Mouse (Mus musculus): ENCODE results near the gene Raf1. TPM values are rescaled to one million over a fixed set of nuclear protein-coding genes. Genes with fewer than 3 reads are reported as not detected.

Gene Raf1
- total and polyA plus RNA-seq, 3 experiments, result 20.9 to 78.1 (median 53.0) TPM

DNA sequence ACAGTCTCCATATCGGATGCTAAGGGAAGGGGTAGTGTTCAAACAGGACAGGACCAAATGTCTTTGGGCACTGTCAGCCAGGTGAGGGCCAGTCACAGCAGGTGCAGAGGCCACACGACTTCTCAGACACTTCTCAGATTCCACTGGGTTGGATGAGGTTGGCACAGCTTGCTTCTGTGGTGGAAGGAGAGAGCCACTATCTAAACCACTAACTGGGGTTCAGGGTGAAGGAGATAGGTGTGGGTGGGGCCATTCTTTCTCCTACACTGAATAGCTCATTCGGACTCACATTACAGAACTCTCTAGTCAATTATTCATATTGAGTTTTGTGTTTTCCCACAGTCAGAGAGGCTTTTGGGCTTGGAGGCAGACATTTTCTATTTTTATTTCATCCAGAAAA, 80.8 kb downstream of the Raf1 start:
- TF ChIP-seq GATA1 (IDR thresholded peaks at IDR 0.05; ENCODE audit: borderline replicate concordance, low read length), result no peak
- no peak for TF ChIP-seq CTCF (IDR thresholded peaks at IDR 0.05; ENCODE audit: low read depth, low read length)
- no peak for TF ChIP-seq TAL1 (conservative IDR thresholded peaks at IDR 0.05; ENCODE audit: low read depth, low read length)
- TF ChIP-seq POLR2AphosphoS5 (IDR thresholded peaks at IDR 0.05; ENCODE audit: insufficient replicate concordance, low read depth, low read length), result no peak
- TF ChIP-seq GATA2 (IDR thresholded peaks at IDR 0.05; ENCODE audit: borderline replicate concordance, low read depth, low read length), result no peak
- Histone ChIP-seq H3K4me1 (ENCODE audit: insufficient read depth, low read depth, low read length) (peaks cover 6% of the 10 kb centered on the region; the same call in 1 of the 2 replicates), H3K27me3 (ENCODE audit: insufficient read depth, low read length) (peaks cover 16% of the 10 kb centered on the region), H3K36me3 (replicated peaks) (no peaks in the 10 kb centered on the region), H3K9me3 (replicated peaks) (no peaks in the 10 kb centered on the region), H3K4me3 (ENCODE audit: low read depth, low read length) (no peak overlapping the region)
- no peak for ATAC-seq (ENCODE audit: extremely low read depth, insufficient number of reproducible peaks, low FRiP score, poor library complexity, severe bottlenecking)
- DNase-seq (ENCODE audit: low spot score), result no peak

DNA sequence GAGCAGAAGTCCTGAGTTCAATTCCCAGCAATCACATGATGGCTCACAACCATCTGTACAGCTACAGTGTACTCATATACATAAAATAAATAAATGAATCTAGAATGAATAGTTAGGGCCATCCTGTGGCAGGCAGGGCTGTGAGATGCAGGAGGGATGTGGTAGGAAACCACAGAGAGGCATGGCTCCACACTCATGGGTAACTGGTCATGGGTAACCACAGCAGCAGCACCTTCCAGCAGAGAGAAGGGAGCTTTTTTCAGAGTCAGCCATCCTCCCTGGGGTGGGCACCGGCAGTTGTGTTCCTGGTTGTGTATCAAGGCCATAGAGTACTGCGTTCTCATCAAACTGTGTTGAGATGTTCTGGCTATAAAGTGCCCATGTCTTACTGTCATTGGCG, 82.0 kb downstream of the Raf1 start:
- ATAC-seq (ENCODE audit: extremely low read depth, insufficient number of reproducible peaks, low FRiP score, poor library complexity, severe bottlenecking), result no peak
- DNase-seq (ENCODE audit: low spot score), result no peak
- TF ChIP-seq GATA1 (IDR thresholded peaks at IDR 0.05; ENCODE audit: borderline replicate concordance, low read length) (no peak), GATA2 (IDR thresholded peaks at IDR 0.05; ENCODE audit: borderline replicate concordance, low read depth, low read length) (no peak), CTCF (IDR thresholded peaks at IDR 0.05; ENCODE audit: low read depth, low read length) (no peak), POLR2AphosphoS5 (IDR thresholded peaks at IDR 0.05; ENCODE audit: insufficient replicate concordance, low read depth, low read length) (no peak), TAL1 (conservative IDR thresholded peaks at IDR 0.05; ENCODE audit: low read depth, low read length) (no peak)
- Histone ChIP-seq H3K9me3 (replicated peaks) (no peaks in the 10 kb centered on the region), H3K27me3 (ENCODE audit: insufficient read depth, low read length) (peaks cover 20% of the 10 kb centered on the region), H3K4me3 (ENCODE audit: low read depth, low read length) (no peak overlapping the region), H3K36me3 (replicated peaks) (no peaks in the 10 kb centered on the region), H3K4me1 (ENCODE audit: insufficient read depth, low read depth, low read length) (peaks cover 6% of the 10 kb centered on the region; the same call in 1 of the 2 replicates)

- ATAC-seq (ENCODE audit: extremely low read depth, insufficient number of reproducible peaks, low FRiP score, poor library complexity, severe bottlenecking), result no peak
- no peak overlapping the region for H3K4me3 ChIP-seq (ENCODE audit: low read depth, low read length)
- H3K4me1 ChIP-seq (ENCODE audit: insufficient read depth, low read depth, low read length), result peaks cover 8% of the 10 kb centered on the region; the same call in 1 of the 2 replicates
- TF ChIP-seq GATA2 (IDR thresholded peaks at IDR 0.05; ENCODE audit: borderline replicate concordance, low read depth, low read length), result no peak
- TF ChIP-seq TAL1 (conservative IDR thresholded peaks at IDR 0.05; ENCODE audit: low read depth, low read length), result no peak
- no peak for TF ChIP-seq CTCF (IDR thresholded peaks at IDR 0.05; ENCODE audit: low read depth, low read length)
- TF ChIP-seq POLR2AphosphoS5 (IDR thresholded peaks at IDR 0.05; ENCODE audit: insufficient replicate concordance, low read depth, low read length), result no peak
- TF ChIP-seq GATA1 (IDR thresholded peaks at IDR 0.05; ENCODE audit: borderline replicate concordance, low read length), result no peak
- H3K9me3 ChIP-seq (replicated peaks), result no peaks in the 10 kb centered on the region
- peaks cover 20% of the 10 kb centered on the region for H3K27me3 ChIP-seq (ENCODE audit: insufficient read depth, low read length)
- no peak for DNase-seq (ENCODE audit: low spot score)
- no peaks in the 10 kb centered on the region for H3K36me3 ChIP-seq (replicated peaks)
Measured at GRCm38 (mm10) chr6:115593252-115593651, 83.2 kb downstream of the Raf1 start.

DNA sequence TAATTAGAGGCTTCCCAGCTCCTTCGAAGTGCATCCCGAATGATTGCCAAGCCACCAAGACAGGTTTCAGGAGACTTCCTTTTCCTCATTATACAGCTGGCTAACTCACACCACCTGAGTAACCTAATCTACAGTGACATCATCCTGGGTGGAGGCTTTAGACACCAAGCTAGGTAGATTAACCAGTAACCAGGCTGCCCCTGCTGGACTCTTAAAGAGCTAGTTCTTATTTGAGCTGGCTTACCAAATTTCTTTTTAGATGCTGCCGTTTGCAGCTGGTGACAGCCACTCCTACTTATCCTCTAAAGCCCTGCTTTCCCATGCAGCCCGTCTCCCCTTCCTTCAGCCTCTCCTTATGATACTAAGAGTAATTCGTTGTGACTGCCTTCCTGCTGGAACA, 84.0 kb downstream of the Raf1 start, which contains the start of gene Mkrn2os:
Gene Mkrn2os, minus strand, starts transcription at position 119 of the 400 bp plus-strand sequence.
- ATAC-seq (ENCODE audit: extremely low read depth, insufficient number of reproducible peaks, low FRiP score, poor library complexity, severe bottlenecking), result no peak
- DNase-seq (ENCODE audit: low spot score), result no peak
- H3K4me3 ChIP-seq (ENCODE audit: low read depth, low read length), result no peak within 1 kb of the TSS

DNA sequence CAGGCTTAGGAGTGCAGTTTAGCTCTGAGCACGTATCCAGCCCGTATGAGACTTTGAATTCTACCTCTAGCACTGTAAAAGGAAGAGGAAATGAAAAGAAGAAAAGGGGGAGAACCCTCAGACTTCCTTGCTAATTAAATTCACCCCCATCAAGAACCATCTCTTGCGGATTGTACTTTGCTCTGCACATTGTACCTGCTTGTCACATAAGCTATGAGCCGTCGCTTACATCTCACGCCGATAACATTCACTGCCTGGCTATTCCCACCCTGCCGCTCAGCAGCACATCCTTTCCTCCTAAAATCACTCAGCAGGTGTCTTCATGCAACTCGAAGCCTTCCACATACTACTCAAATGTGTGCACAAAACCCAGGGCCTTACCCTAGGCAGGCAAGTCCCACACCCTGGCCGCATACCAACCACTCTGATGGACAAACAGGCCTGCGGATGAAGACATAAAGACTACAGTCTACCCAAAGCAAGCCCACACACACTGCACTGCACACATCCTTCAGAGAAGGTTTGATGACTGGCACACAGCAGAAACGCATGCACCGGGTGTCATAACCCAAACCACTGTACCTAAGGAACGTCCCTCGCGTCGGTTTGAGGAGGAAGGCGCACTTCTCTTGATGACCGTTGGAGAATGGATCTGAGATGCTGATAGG, 84.6 kb downstream of the Raf1 start:
- H3K9me3 ChIP-seq (replicated peaks), result no peaks in the 10 kb centered on the region
- no peaks in the 10 kb centered on the region for H3K36me3 ChIP-seq (replicated peaks)
- H3K27me3 ChIP-seq (ENCODE audit: insufficient read depth, low read length), result peaks cover 20% of the 10 kb centered on the region
- H3K4me1 ChIP-seq (ENCODE audit: insufficient read depth, low read depth, low read length), result peaks cover 8% of the 10 kb centered on the region; the same call in 1 of the 2 replicates
- H3K4me3 ChIP-seq (ENCODE audit: low read depth, low read length), result no peak overlapping the region
- DNase-seq (ENCODE audit: low spot score) (no peak), ATAC-seq (ENCODE audit: extremely low read depth, insufficient number of reproducible peaks, low FRiP score, poor library complexity, severe bottlenecking) (no peak)
- TF ChIP-seq GATA1 (IDR thresholded peaks at IDR 0.05; ENCODE audit: borderline replicate concordance, low read length), result no peak
- TF ChIP-seq TAL1 (conservative IDR thresholded peaks at IDR 0.05; ENCODE audit: low read depth, low read length), result no peak
- TF ChIP-seq GATA2 (IDR thresholded peaks at IDR 0.05; ENCODE audit: borderline replicate concordance, low read depth, low read length), result no peak
- no peak for TF ChIP-seq POLR2AphosphoS5 (IDR thresholded peaks at IDR 0.05; ENCODE audit: insufficient replicate concordance, low read depth, low read length)
- TF ChIP-seq CTCF (IDR thresholded peaks at IDR 0.05; ENCODE audit: low read depth, low read length), result no peak

More for the DNA sequence above, 84.0 kb downstream of the Raf1 start, which contains the start of gene Mkrn2os:
- Histone ChIP-seq H3K36me3 (replicated peaks) (no peaks in the 10 kb centered on the region), H3K27me3 (ENCODE audit: insufficient read depth, low read length) (peaks cover 20% of the 10 kb centered on the region), H3K4me1 (ENCODE audit: insufficient read depth, low read depth, low read length) (peaks cover 8% of the 10 kb centered on the region; the same call in 1 of the 2 replicates), H3K9me3 (replicated peaks) (no peaks in the 10 kb centered on the region)
- TF ChIP-seq POLR2AphosphoS5 (IDR thresholded peaks at IDR 0.05; ENCODE audit: insufficient replicate concordance, low read depth, low read length) (no peak), GATA1 (IDR thresholded peaks at IDR 0.05; ENCODE audit: borderline replicate concordance, low read length) (no peak), GATA2 (IDR thresholded peaks at IDR 0.05; ENCODE audit: borderline replicate concordance, low read depth, low read length) (no peak), CTCF (IDR thresholded peaks at IDR 0.05; ENCODE audit: low read depth, low read length) (no peak), TAL1 (conservative IDR thresholded peaks at IDR 0.05; ENCODE audit: low read depth, low read length) (no peak)

DNA sequence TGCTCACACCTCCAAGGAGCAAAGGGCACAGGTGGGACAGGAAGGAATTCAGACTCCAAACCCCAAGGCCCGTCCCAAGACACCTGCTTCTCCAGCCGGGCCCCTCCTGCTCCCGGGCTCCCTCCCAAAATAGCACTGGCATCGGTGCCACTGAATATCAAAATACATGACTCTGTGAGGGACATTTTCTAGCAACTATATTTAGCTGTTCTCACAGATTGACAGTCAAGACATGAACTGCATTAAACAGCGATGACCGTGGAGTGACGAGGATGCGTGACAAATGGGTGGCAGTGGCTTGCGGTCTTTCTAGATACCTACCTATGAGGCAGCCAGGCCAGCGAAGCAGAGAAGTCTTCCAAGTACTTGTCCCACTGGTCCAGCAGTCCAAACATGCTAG, 90.1 kb downstream of the Raf1 start:
- H3K4me3 ChIP-seq (ENCODE audit: low read depth, low read length), result no peak overlapping the region
- DNase-seq (ENCODE audit: low spot score) (no peak), ATAC-seq (ENCODE audit: extremely low read depth, insufficient number of reproducible peaks, low FRiP score, poor library complexity, severe bottlenecking) (no peak)
- H3K9me3 ChIP-seq (replicated peaks), result no peaks in the 10 kb centered on the region
- H3K36me3 ChIP-seq (replicated peaks), result peaks cover 9% of the 10 kb centered on the region
- H3K4me1 ChIP-seq (ENCODE audit: insufficient read depth, low read depth, low read length), result peaks cover 15% of the 10 kb centered on the region
- TF ChIP-seq TAL1 (conservative IDR thresholded peaks at IDR 0.05; ENCODE audit: low read depth, low read length), result no peak
- H3K27me3 ChIP-seq (ENCODE audit: insufficient read depth, low read length), result peaks cover 4% of the 10 kb centered on the region; the same call in 1 of the 2 replicates
